Mouse (Mus musculus) hindbrain, embryonic 16.5 days (tissue): ENCODE data around the gene Tyw1. TPM values are rescaled to one million over a fixed set of nuclear protein-coding genes. Genes with fewer than 3 reads are reported as not detected.

Experiments used
- ATAC-seq: fragments of 200-750 bp; cut with Nextera tagmentation; 2 replicates; pipeline ENCODE4 v1.8.0; 2017; ENCODE audit warnings: moderate TSS enrichment, moderate library complexity
- H3K27ac ChIP-seq: fragments of 300-500 bp; sonication (generic); 2 replicates; pipeline ENCODE4 v1.5.1; 2014; ENCODE audit warnings: low read depth, mild to moderate bottlenecking, control low read depth, low read length, moderate library complexity
- H3K27me3 ChIP-seq: fragments of 300-500 bp; sonication (generic); replicated peaks from 2 replicates; pipeline ENCODE4 v1.6.1; 2014; ENCODE audit warnings: low read length; ENCODE audit not compliant: control insufficient read depth, insufficient read depth
- H3K36me3 ChIP-seq: fragments of 300-500 bp; sonication (generic); 2 replicates; pipeline ENCODE4 v1.6.1; 2014; ENCODE audit warnings: mild to moderate bottlenecking, low read length, moderate library complexity, mixed read lengths; ENCODE audit not compliant: control insufficient read depth, insufficient read depth
- H3K4me1 ChIP-seq: fragments of 300-500 bp; sonication (generic); 2 replicates; pipeline ENCODE4 v1.6.1; 2014; ENCODE audit warnings: low read depth, low read length; ENCODE audit not compliant: control insufficient read depth, insufficient read depth
- H3K4me2 ChIP-seq: fragments of 300-500 bp; sonication (generic); 2 replicates; pipeline ENCODE4 v1.6.1; 2014; ENCODE audit warnings: mild to moderate bottlenecking, low read length, control low read depth, moderate library complexity
- H3K4me3 ChIP-seq: fragments of 300-500 bp; sonication (generic); 2 replicates; pipeline ENCODE4 v1.5.1; 2014; ENCODE audit warnings: mild to moderate bottlenecking, low read length, control low read depth, moderate library complexity
- H3K9ac ChIP-seq: fragments of 300-500 bp; sonication (generic); 2 replicates; pipeline ENCODE4 v1.6.1; 2014; ENCODE audit warnings: low read depth, mild to moderate bottlenecking, control low read depth, low read length, moderate library complexity
- H3K9me3 ChIP-seq: fragments of 300-500 bp; sonication (generic); 2 replicates; pipeline ENCODE4 v1.6.1; 2014; ENCODE audit warnings: mild to moderate bottlenecking, low read length, moderate library complexity; ENCODE audit not compliant: control insufficient read depth
- WGBS: fragments of 180-500 bp; shearing (Covaris S2); extraction: QIAGEN DNeasy Blood & Tissue Kit; methylation state at CpG from one replicate; pipeline ENCODE4 v1.1.7; 2014; 5-methylcytosine and 5-hydroxymethylcytosine counted together
- polyA plus RNA-seq: library from polyadenylated mRNA; unstranded; fragments of >200 nt; fragmentation: Nextera tagmentation; extraction: Ambion mirVana; gene quantifications from 2 replicates; pipeline ENCODE4 v1.2.1, GENCODE M21; 2015

The Tyw1 gene
- polyA plus RNA-seq, 1 experiment from 2014 or later: 22.0 TPM

GRCm38 (mm10) chr5:130256678-130257271 lies 1.4 kb downstream of the Tyw1 start:
- 0 out of 2 replicates have a peak, but pooled peaks cover 7% of the 10 kb centered on the region for H3K36me3 ChIP-seq
- peak overlapping the region; percentile 93 for H3K4me2 ChIP-seq
- under 1% methylated on average over 25 of the region's 25 CpGs for WGBS
- H3K27ac ChIP-seq: peak overlapping the region; percentile 68
- H3K4me1 ChIP-seq: peaks cover 18% of the 10 kb centered on the region
- ATAC-seq: peak; percentile 97
- peak overlapping the region; percentile 75 for H3K9ac ChIP-seq
- H3K4me3 ChIP-seq: peak overlapping the region; percentile 62
- H3K9me3 ChIP-seq: no peaks in the 10 kb centered on the region
- H3K27me3 ChIP-seq: no peaks in the 10 kb centered on the region

GRCm38 (mm10) chr5:130257303-130257702 lies 1.9 kb downstream of the Tyw1 start:
- ATAC-seq: no peak
- Histone ChIP-seq H3K27me3 (no peaks in the 10 kb centered on the region), H3K4me2 (peak overlapping the region; percentile 71), H3K4me1 (peaks cover 18% of the 10 kb centered on the region), H3K4me3 (peak overlapping the region; percentile 62), H3K36me3 (0 out of 2 replicates have a peak, but pooled peaks cover 3% of the 10 kb centered on the region), H3K27ac (peak overlapping the region; percentile 68; the same call in 1 of the 2 replicates), H3K9ac (peak overlapping the region; percentile 75), H3K9me3 (no peaks in the 10 kb centered on the region)
- 12% methylated on average over 8 of the region's 8 CpGs for WGBS

GRCm38 (mm10) chr5:130263454-130263853 lies 8.0 kb downstream of the Tyw1 start:
- 70% methylated on average over 11 of the region's 11 CpGs for WGBS
- Histone ChIP-seq H3K27ac (no peak overlapping the region), H3K4me1 (no peaks in the 10 kb centered on the region), H3K9me3 (no peaks in the 10 kb centered on the region), H3K36me3 (peaks cover 14% of the 10 kb centered on the region), H3K27me3 (no peaks in the 10 kb centered on the region), H3K9ac (no peak overlapping the region), H3K4me3 (no peak overlapping the region), H3K4me2 (no peak overlapping the region)
- ATAC-seq: no peak

GRCm38 (mm10) chr5:130264433-130265005 lies 9.1 kb downstream of the Tyw1 start:
- WGBS: 95% methylated on average over 6 of the region's 6 CpGs
- H3K36me3 ChIP-seq: peaks cover 14% of the 10 kb centered on the region
- no peak overlapping the region for H3K27ac ChIP-seq
- ATAC-seq: no peak
- H3K4me2 ChIP-seq: no peak overlapping the region
- no peaks in the 10 kb centered on the region for H3K4me1 ChIP-seq
- H3K4me3 ChIP-seq: no peak overlapping the region
- H3K9me3 ChIP-seq: no peaks in the 10 kb centered on the region
- H3K9ac ChIP-seq: no peak overlapping the region
- no peaks in the 10 kb centered on the region for H3K27me3 ChIP-seq

GRCm38 (mm10) chr5:130266651-130267050 lies 11.2 kb downstream of the Tyw1 start:
- Histone ChIP-seq H3K36me3 (peaks cover 14% of the 10 kb centered on the region), H3K9me3 (no peaks in the 10 kb centered on the region), H3K4me2 (no peak overlapping the region), H3K4me3 (no peak overlapping the region), H3K9ac (no peak overlapping the region), H3K4me1 (no peaks in the 10 kb centered on the region), H3K27ac (no peak overlapping the region), H3K27me3 (no peaks in the 10 kb centered on the region)
- 84% methylated on average over 7 of the region's 7 CpGs for WGBS
- ATAC-seq: no peak

- WGBS: 92% methylated on average over 1 of the region's 1 CpGs
- Histone ChIP-seq H3K27me3 (no peaks in the 10 kb centered on the region), H3K27ac (no peak overlapping the region), H3K4me3 (no peak overlapping the region), H3K9me3 (no peaks in the 10 kb centered on the region), H3K4me2 (no peak overlapping the region), H3K9ac (no peak overlapping the region), H3K4me1 (no peaks in the 10 kb centered on the region), H3K36me3 (peaks cover 17% of the 10 kb centered on the region)
- ATAC-seq: no peak
Measured at GRCm38 (mm10) chr5:130267316-130267715, 11.9 kb downstream of the Tyw1 start.

- peaks cover 19% of the 10 kb centered on the region for H3K36me3 ChIP-seq
- no peak overlapping the region for H3K27ac ChIP-seq
- WGBS: 85% methylated on average over 11 of the region's 11 CpGs
- no peak overlapping the region for H3K9ac ChIP-seq
- H3K4me2 ChIP-seq: no peak overlapping the region
- H3K4me1 ChIP-seq: no peaks in the 10 kb centered on the region
- H3K9me3 ChIP-seq: no peaks in the 10 kb centered on the region
- ATAC-seq: no peak
- no peak overlapping the region for H3K4me3 ChIP-seq
- H3K27me3 ChIP-seq: no peaks in the 10 kb centered on the region
Measured at GRCm38 (mm10) chr5:130268976-130269375, 13.6 kb downstream of the Tyw1 start.

- H3K36me3 ChIP-seq: peaks cover 18% of the 10 kb centered on the region
- ATAC-seq: no peak
- WGBS: 95% methylated on average over 1 of the region's 1 CpGs
- H3K4me2 ChIP-seq: no peak overlapping the region
- H3K9ac ChIP-seq: no peak overlapping the region
- no peaks in the 10 kb centered on the region for H3K27me3 ChIP-seq
- no peaks in the 10 kb centered on the region for H3K9me3 ChIP-seq
- H3K4me3 ChIP-seq: no peak overlapping the region
- no peaks in the 10 kb centered on the region for H3K4me1 ChIP-seq
- H3K27ac ChIP-seq: no peak overlapping the region
Measured at GRCm38 (mm10) chr5:130272344-130272743, 16.9 kb downstream of the Tyw1 start.

GRCm38 (mm10) chr5:130273046-130273445 lies 17.6 kb downstream of the Tyw1 start:
- Histone ChIP-seq H3K36me3 (peaks cover 12% of the 10 kb centered on the region), H3K4me1 (no peaks in the 10 kb centered on the region), H3K4me3 (no peak overlapping the region), H3K9ac (no peak overlapping the region), H3K9me3 (no peaks in the 10 kb centered on the region), H3K4me2 (no peak overlapping the region), H3K27ac (no peak overlapping the region), H3K27me3 (no peaks in the 10 kb centered on the region)
- ATAC-seq: 0 out of 2 replicates have a peak, but pooled peaks have one; percentile 17
- WGBS: 90% methylated on average over 6 of the region's 6 CpGs
